In the genomic region with DNA sequence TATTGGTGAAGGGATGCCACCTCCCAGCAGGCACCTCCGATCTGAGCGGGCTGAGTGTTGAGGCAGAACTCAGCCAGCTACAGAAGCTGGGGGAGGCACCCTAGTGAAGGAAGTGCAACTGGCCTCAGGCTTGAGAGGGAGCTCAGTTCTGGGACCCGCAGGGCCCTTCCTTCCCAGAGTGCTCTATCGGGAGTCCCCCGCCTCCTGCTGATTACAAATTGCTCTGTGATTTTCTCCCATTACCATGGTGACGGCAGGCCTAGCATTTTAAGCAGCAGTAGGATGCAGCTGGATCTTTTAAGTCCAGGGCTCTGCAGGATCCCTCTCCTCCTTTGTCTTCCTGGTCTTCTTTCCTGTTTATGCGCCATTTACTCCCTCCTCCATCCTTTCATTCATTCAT, we compare ENCODE assay signal across 10 mouse cellular contexts.
DNase-seq lines count a peak whose midpoint lies in the region; ATAC-seq and TF ChIP-seq lines count a peak whose summit lies in the region.
"Had no signal": no experiment of that assay in that cellular context is flagged by ENCODE, and none has a peak within 500 bp of the region (broad histone marks: within the 10 kb centered on the region; RNA-seq: fewer than 3 reads in every experiment).

No protein-coding gene starts in this region.

- H3K79me2 ChIP-seq in heart, adult 2 months (replicated peaks; ENCODE audit: control insufficient read depth, insufficient read depth, low read length): no peaks in the 10 kb centered on the region

- WGBS in heart, embryonic 15.5 days: 38% methylated on average over 7 of the region's 7 CpGs
- WGBS in heart, adult 2 months: 24% methylated on average over 7 of the region's 7 CpGs
- WGBS in forebrain, embryonic 13.5 days: 4% methylated on average over 7 of the region's 7 CpGs
- 4% methylated on average over 7 of the region's 7 CpGs for WGBS in midbrain, embryonic 11.5 days

- peaks cover 63% of the 10 kb centered on the region for H3K27me3 ChIP-seq in heart, embryonic 15.5 days
- H3K27me3 ChIP-seq in heart, adult 2 months (ENCODE audit: control insufficient read depth, insufficient read depth, low read length): no peaks in the 10 kb centered on the region
- H3K27me3 ChIP-seq in forebrain, embryonic 13.5 days: no peaks in the 10 kb centered on the region
- H3K27me3 ChIP-seq in midbrain, embryonic 11.5 days (ENCODE audit: control insufficient read depth, insufficient read depth, low read length): no peaks in the 10 kb centered on the region; the same call in 1 of the 2 replicates
- H3K27me3 ChIP-seq: stomach, embryonic 15.5 days had no signal

- ATAC-seq in heart, embryonic 15.5 days (replicated peaks; ENCODE audit: insufficient number of reproducible peaks, insufficient read depth, low FRiP score, low read depth): 0 out of 2 replicates have a peak, but pooled peaks have one; percentile 30
- ATAC-seq in forebrain, embryonic 13.5 days: peak; percentile 82
- peak; percentile 68 for ATAC-seq in midbrain, embryonic 11.5 days (ENCODE audit: low FRiP score)

- H3K27ac ChIP-seq in heart, embryonic 15.5 days: no peak overlapping the region
- no peak overlapping the region for H3K27ac ChIP-seq in heart, adult 2 months
- peak overlapping the region; percentile 95 for H3K27ac ChIP-seq in forebrain, embryonic 13.5 days
- H3K27ac ChIP-seq in midbrain, embryonic 11.5 days (ENCODE audit: low read depth, low read length): peak overlapping the region; percentile 90
- H3K27ac ChIP-seq: stomach, embryonic 15.5 days had no signal

- no peak for TF ChIP-seq POLR2A in heart, adult 2 months (IDR thresholded peaks at IDR 0.05; ENCODE audit: insufficient read depth, low read depth, low read length)

- TF ChIP-seq CTCF in heart, adult 2 months (IDR thresholded peaks at IDR 0.05): no peak

- H3K4me1 ChIP-seq in heart, embryonic 15.5 days (replicated peaks): no peaks in the 10 kb centered on the region
- no peaks in the 10 kb centered on the region for H3K4me1 ChIP-seq in heart, adult 2 months (ENCODE audit: control insufficient read depth, insufficient read depth, low read length)
- peaks cover 75% of the 10 kb centered on the region for H3K4me1 ChIP-seq in forebrain, embryonic 13.5 days
- H3K4me1 ChIP-seq in midbrain, embryonic 11.5 days (ENCODE audit: control insufficient read depth, insufficient read depth, low read length): peaks cover 64% of the 10 kb centered on the region
- H3K4me1 ChIP-seq: stomach, embryonic 15.5 days had no signal

- intact Hi-C loops in heart, adult 2 months (cut with DNase I): no loop called here

- DNase-seq in heart, adult 2 months: no peak
- peak; percentile 21 for DNase-seq in ES-CJ7 (ENCODE audit: low read depth, low spot score)
- DNase-seq in midbrain, embryonic 11.5 days (ENCODE audit: low spot score, missing footprints): peak; percentile 95
- DNase-seq in cerebellum, postnatal 36 days: no peak
- DNase-seq in testis, postnatal 10 days (ENCODE audit: low spot score): no peak
- no peak for DNase-seq in lung, postnatal 4 days
- DNase-seq: lung, adult 2 months had no signal

- no peak overlapping the region for H3K9ac ChIP-seq in heart, embryonic 15.5 days
- H3K9ac ChIP-seq in heart, adult 2 months (ENCODE audit: low read depth, low read length): no peak overlapping the region
- peak overlapping the region; percentile 47 for H3K9ac ChIP-seq in forebrain, embryonic 13.5 days
- H3K9ac ChIP-seq in midbrain, embryonic 11.5 days (ENCODE audit: low read length): peak overlapping the region; percentile 13; the same call in 1 of the 2 replicates
- H3K9ac ChIP-seq: stomach, embryonic 15.5 days had no signal

- no peak overlapping the region for H3K4me3 ChIP-seq in heart, embryonic 15.5 days
- no peak overlapping the region for H3K4me3 ChIP-seq in heart, adult 2 months
- H3K4me3 ChIP-seq in forebrain, embryonic 13.5 days: no peak overlapping the region
- H3K4me3 ChIP-seq in midbrain, embryonic 11.5 days (ENCODE audit: low read depth, low read length): no peak overlapping the region
- H3K4me3 ChIP-seq: stomach, embryonic 15.5 days had no signal

- H3K4me2 ChIP-seq in heart, embryonic 15.5 days: no peak overlapping the region
- peak overlapping the region; percentile 30 for H3K4me2 ChIP-seq in forebrain, embryonic 13.5 days
- peak overlapping the region; percentile 8; the same call in 1 of the 2 replicates for H3K4me2 ChIP-seq in midbrain, embryonic 11.5 days
- H3K4me2 ChIP-seq: stomach, embryonic 15.5 days had no signal

- H3K9me3 ChIP-seq in heart, embryonic 15.5 days (replicated peaks): no peaks in the 10 kb centered on the region
- H3K9me3 ChIP-seq in forebrain, embryonic 13.5 days (replicated peaks): no peaks in the 10 kb centered on the region
- no peaks in the 10 kb centered on the region for H3K9me3 ChIP-seq in midbrain, embryonic 11.5 days (ENCODE audit: control insufficient read depth, low read length)
- H3K9me3 ChIP-seq: stomach, embryonic 15.5 days had no signal

- no peaks in the 10 kb centered on the region for H3K36me3 ChIP-seq in heart, embryonic 15.5 days
- H3K36me3 ChIP-seq in heart, adult 2 months (ENCODE audit: control insufficient read depth, insufficient read depth, low read length): no peaks in the 10 kb centered on the region
- H3K36me3 ChIP-seq in forebrain, embryonic 13.5 days (ENCODE audit: poor library complexity, severe bottlenecking): no peaks in the 10 kb centered on the region
- no peaks in the 10 kb centered on the region for H3K36me3 ChIP-seq in midbrain, embryonic 11.5 days (ENCODE audit: control insufficient read depth, insufficient read depth, low read length)
- H3K36me3 ChIP-seq: stomach, embryonic 15.5 days had no signal

- no peak for TF ChIP-seq EP300 in heart, adult 2 months (IDR thresholded peaks at IDR 0.05; ENCODE audit: insufficient read depth, low read depth, low read length)

Comparison
In these comparisons a context has a peak if more than half of its experiments do, and no peak if none do; other contexts are left out.
1. ATAC-seq: peak in every context shown above with its lines; median percentile 82 in forebrain, embryonic 13.5 days; 68 in midbrain, embryonic 11.5 days; 30 in heart, embryonic 15.5 days.
2. H3K27ac ChIP-seq: peak in forebrain, embryonic 13.5 days (single experiment) and midbrain, embryonic 11.5 days (single experiment); none in heart, embryonic 15.5 days (single experiment) and heart, adult 2 months (single experiment).
3. H3K9ac ChIP-seq: peak in forebrain, embryonic 13.5 days (single experiment) and midbrain, embryonic 11.5 days (single experiment); none in heart, embryonic 15.5 days (single experiment) and heart, adult 2 months (single experiment).
4. DNase-seq: peak in ES-CJ7 (single experiment) and midbrain, embryonic 11.5 days (single experiment); none in heart, adult 2 months (0 of 2), cerebellum, postnatal 36 days (0 of 2), testis, postnatal 10 days (single experiment) and lung, postnatal 4 days (0 of 2).